Mouse (Mus musculus): ENCODE data around the gene 6330409D20Rik.

DNA sequence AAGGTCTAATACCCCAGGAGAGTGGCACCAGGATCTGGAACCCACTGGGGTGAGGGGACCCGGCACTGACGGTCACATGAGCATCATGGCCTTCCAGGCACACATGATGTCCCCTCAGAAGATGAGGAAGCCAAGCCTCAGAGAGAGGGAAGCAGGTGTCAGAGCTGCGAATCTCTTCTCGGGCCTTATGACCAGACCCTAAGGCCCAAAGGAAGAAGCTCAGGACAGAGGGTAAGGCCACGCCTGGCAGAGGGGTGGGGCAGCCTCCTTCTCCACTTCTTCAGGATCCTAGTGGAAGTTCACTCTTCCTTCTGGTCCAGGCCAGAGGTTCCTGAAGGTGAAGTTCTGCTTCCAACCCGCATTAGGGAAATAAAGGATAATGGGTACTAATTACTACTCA is 8.1 kb downstream of the 6330409D20Rik start:
- TF ChIP-seq CTCF (conservative IDR thresholded peaks at IDR 0.05; ENCODE audit: low read length) (no peak), NANOG (IDR thresholded peaks at IDR 0.05; ENCODE audit: borderline replicate concordance, low read length) (no peak)

All from E14TG2a.4 (cell line).